Mouse (Mus musculus) heart, embryonic 13.5 days (tissue): ENCODE data around the gene Fam53b. TPM values are rescaled to one million over a fixed set of nuclear protein-coding genes. Genes with fewer than 3 reads are reported as not detected.
"Not testable (repeated sequence)": the region's sequence is repeated elsewhere in the genome, so short reads cannot be mapped to it uniquely, and the experiment has no call there.

ENCODE experiments used
- ATAC-seq: fragments of 200-750 bp; cut with Nextera tagmentation; 2 replicates; pipeline ENCODE4 v1.8.0; 2017; ENCODE audit warnings: moderate TSS enrichment; ENCODE audit not compliant: insufficient number of reproducible peaks, low FRiP score, low TSS enrichment; ENCODE audit errors: extremely low read depth
- H3K27ac ChIP-seq: fragments of 300-500 bp; sonication (generic); replicated peaks from 2 replicates; pipeline ENCODE4 v1.5.1; 2015; ENCODE audit warnings: moderate library complexity, mild to moderate bottlenecking, inconsistent platforms
- H3K27me3 ChIP-seq: fragments of 300-500 bp; sonication (generic); replicated peaks from 2 replicates; pipeline ENCODE4 v1.6.1; 2015; ENCODE audit warnings: mild to moderate bottlenecking, inconsistent platforms
- H3K36me3 ChIP-seq: fragments of 300-500 bp; sonication (generic); 2 replicates; pipeline ENCODE4 v1.6.1; 2015; ENCODE audit warnings: mild to moderate bottlenecking, inconsistent platforms
- H3K4me1 ChIP-seq: fragments of 300-500 bp; sonication (generic); 2 replicates; pipeline ENCODE4 v1.6.1; 2015; ENCODE audit warnings: inconsistent platforms
- H3K4me2 ChIP-seq: fragments of 300-500 bp; sonication (generic); 2 replicates; pipeline ENCODE4 v1.6.1; 2015; ENCODE audit warnings: inconsistent platforms, mild to moderate bottlenecking, moderate library complexity
- H3K4me3 ChIP-seq: fragments of 300-500 bp; sonication (generic); 2 replicates; pipeline ENCODE4 v1.5.1; 2015; ENCODE audit warnings: moderate library complexity, mild to moderate bottlenecking, inconsistent platforms
- H3K9ac ChIP-seq: fragments of 300-500 bp; sonication (generic); 2 replicates; pipeline ENCODE4 v1.6.1; 2015; ENCODE audit warnings: inconsistent platforms, mild to moderate bottlenecking, moderate library complexity
- H3K9me3 ChIP-seq: fragments of 300-500 bp; sonication (generic); 2 replicates; pipeline ENCODE4 v1.6.1; 2016; ENCODE audit warnings: inconsistent platforms
- whole genome bisulfite sequencing: fragments of 180-500 bp; shearing (Covaris S2); methylation state at CpG from one replicate; pipeline ENCODE4 v1.1.7; 2015; ENCODE audit warnings: mixed read lengths; 5-methylcytosine and 5-hydroxymethylcytosine counted together
- polyA plus RNA-seq: library from polyadenylated mRNA; unstranded; fragments of >200 nt; fragmentation: Nextera tagmentation; extraction: Ambion mirVana; gene quantifications from 2 replicates; pipeline ENCODE4 v1.2.1, GENCODE M21; 2015

Fam53b gene
- polyA plus RNA-seq, 1 experiment from 2014 or later = 12.5 TPM

- WGBS = 84% methylated on average over 3 of the region's 3 CpGs
- Histone ChIP-seq H3K4me1 (peaks cover 23% of the 10 kb centered on the region), H3K27ac (no peak overlapping the region), H3K4me2 (no peak overlapping the region), H3K9me3 (no peaks in the 10 kb centered on the region), H3K27me3 (no peaks in the 10 kb centered on the region), H3K9ac (no peak overlapping the region), H3K36me3 (no peaks in the 10 kb centered on the region), H3K4me3 (no peak overlapping the region)
- no peak for ATAC-seq
These were observed 142.9 kb downstream of the Fam53b start for GRCm38 (mm10) chr7:132670863-132671165.

GRCm38 (mm10) chr7:132669999-132670862, 143.5 kb downstream of the Fam53b start:
- Histone ChIP-seq H3K4me2 (no peak overlapping the region), H3K4me3 (no peak overlapping the region), H3K27ac (no peak overlapping the region), H3K9ac (no peak overlapping the region), H3K4me1 (peaks cover 23% of the 10 kb centered on the region), H3K36me3 (no peaks in the 10 kb centered on the region), H3K27me3 (no peaks in the 10 kb centered on the region), H3K9me3 (no peaks in the 10 kb centered on the region)
- ATAC-seq = no peak
- 76% methylated on average over 20 of the region's 20 CpGs for WGBS

GRCm38 (mm10) chr7:132668604-132669003, 145.1 kb downstream of the Fam53b start:
- Histone ChIP-seq H3K4me2 (no peak overlapping the region), H3K4me1 (peaks cover 11% of the 10 kb centered on the region), H3K27me3 (no peaks in the 10 kb centered on the region), H3K9ac (no peak overlapping the region), H3K9me3 (no peaks in the 10 kb centered on the region), H3K4me3 (no peak overlapping the region), H3K36me3 (no peaks in the 10 kb centered on the region), H3K27ac (peak overlapping the region; percentile 45; the same call in 1 of the 2 replicates)
- ATAC-seq = no peak
- 44% methylated on average over 2 of the region's 2 CpGs for WGBS

- H3K4me3 ChIP-seq = no peak overlapping the region
- no peak for ATAC-seq
- WGBS = 59% methylated on average over 4 of the region's 4 CpGs
- H3K4me1 ChIP-seq = peaks cover 26% of the 10 kb centered on the region
- no peaks in the 10 kb centered on the region for H3K9me3 ChIP-seq
- no peak overlapping the region for H3K9ac ChIP-seq
- no peak overlapping the region for H3K4me2 ChIP-seq
- no peaks in the 10 kb centered on the region for H3K27me3 ChIP-seq
- H3K36me3 ChIP-seq = no peaks in the 10 kb centered on the region
- no peak overlapping the region for H3K27ac ChIP-seq
These were observed 147.2 kb downstream of the Fam53b start for GRCm38 (mm10) chr7:132666516-132666915.

- H3K4me2 ChIP-seq = no peak overlapping the region
- no peaks in the 10 kb centered on the region for H3K36me3 ChIP-seq
- peaks cover 33% of the 10 kb centered on the region for H3K4me1 ChIP-seq
- H3K9me3 ChIP-seq = no peaks in the 10 kb centered on the region
- H3K9ac ChIP-seq = no peak overlapping the region
- no peak overlapping the region for H3K27ac ChIP-seq
- H3K4me3 ChIP-seq = no peak overlapping the region
- no peak for ATAC-seq
- 56% methylated on average over 8 of the region's 8 CpGs for WGBS
- no peaks in the 10 kb centered on the region for H3K27me3 ChIP-seq
These were observed 147.9 kb downstream of the Fam53b start for GRCm38 (mm10) chr7:132665664-132666382.

- no peak overlapping the region for H3K27ac ChIP-seq
- H3K4me1 ChIP-seq = peaks cover 42% of the 10 kb centered on the region
- no peaks in the 10 kb centered on the region for H3K27me3 ChIP-seq
- H3K9me3 ChIP-seq = no peaks in the 10 kb centered on the region
- H3K4me3 ChIP-seq = no peak overlapping the region
- no peak for ATAC-seq
- no peaks in the 10 kb centered on the region for H3K36me3 ChIP-seq
- H3K4me2 ChIP-seq = no peak overlapping the region
- H3K9ac ChIP-seq = no peak overlapping the region
- WGBS = 78% methylated on average over 6 of the region's 6 CpGs
These were observed 148.9 kb downstream of the Fam53b start for GRCm38 (mm10) chr7:132664815-132665214.

- not testable (repeated sequence) for H3K4me2 ChIP-seq, H3K9ac ChIP-seq, H3K27ac ChIP-seq, H3K27me3 ChIP-seq, H3K9me3 ChIP-seq, H3K4me3 ChIP-seq, ATAC-seq, H3K36me3 ChIP-seq
- WGBS = 68% methylated on average over 6 of the region's 6 CpGs
- peaks cover 52% of the 10 kb centered on the region for H3K4me1 ChIP-seq
These were observed 150.9 kb downstream of the Fam53b start for GRCm38 (mm10) chr7:132662831-132663230.

Other genes with a start within 250 kb of the Fam53b start
- gene Oat, start 237.5 kb downstream of the Fam53b start, polyA plus RNA-seq = 169 and 184 TPM in 2 replicates
- gene Nkx1-2, start 214.2 kb downstream of the Fam53b start, polyA plus RNA-seq = 0.09 TPM in 1 of 2 replicates, not detected in the other
- gene Lhpp, start 203.2 kb downstream of the Fam53b start, polyA plus RNA-seq = 25.5 and 28.9 TPM in 2 replicates
- gene Eef1akmt2, start 38.8 kb upstream of the Fam53b start, polyA plus RNA-seq = 38.5 and 40.3 TPM in 2 replicates
- 25.7 and 28.9 TPM in 2 replicates for gene Abraxas2, start 45.3 kb upstream of the Fam53b start, polyA plus RNA-seq
- 7.5 and 8.0 TPM in 2 replicates for gene Zranb1, start 117.3 kb upstream of the Fam53b start, polyA plus RNA-seq